Mouse (Mus musculus): ENCODE measurements around the gene Rps21.

The Rps21 gene

GRCm38 (mm10) chr2:180291566-180291965 is 34.4 kb downstream of the Rps21 start:
- DNase-seq (ENCODE audit: low spot score): no peak

DNA sequence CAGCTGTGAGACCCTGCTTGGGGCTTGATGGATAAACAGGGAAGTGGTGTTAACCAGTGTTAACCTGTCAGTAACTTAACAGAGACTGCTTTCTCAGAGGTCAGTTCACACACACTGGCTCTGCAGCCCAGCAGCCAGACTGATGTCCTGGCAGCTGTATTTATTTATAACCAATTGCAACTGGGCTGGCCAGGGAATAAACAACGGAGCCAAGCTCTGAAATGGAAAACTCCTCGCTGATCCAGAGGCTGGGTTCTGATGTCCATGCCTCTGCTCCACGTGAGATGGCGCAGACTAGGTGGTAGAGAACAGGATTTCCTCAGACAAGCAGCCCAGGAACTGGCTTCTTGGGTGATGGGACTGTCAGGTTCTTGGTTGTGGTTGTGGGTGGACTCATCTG is 34.8 kb downstream of the Rps21 start:
- DNase-seq (ENCODE audit: low spot score): no peak

DNA sequence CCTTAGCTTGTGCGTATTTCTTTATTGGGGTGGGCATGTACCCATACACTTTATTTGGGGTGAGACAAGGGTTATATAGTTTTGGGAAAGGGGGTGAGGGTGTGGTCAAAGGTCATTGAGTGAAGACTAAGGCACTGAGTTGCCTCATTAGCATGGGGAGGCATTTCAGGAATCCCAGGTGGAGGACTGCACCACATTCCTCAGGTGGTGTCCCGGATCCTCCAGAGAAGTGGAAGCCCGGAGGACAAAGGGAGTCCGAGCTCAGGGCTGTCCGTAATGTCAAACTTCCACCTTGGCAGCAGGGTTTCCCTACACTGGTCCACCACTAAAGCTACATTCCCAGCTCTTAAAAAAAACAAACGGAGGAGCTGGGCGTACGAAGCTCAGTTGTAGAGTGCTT is 35.7 kb downstream of the Rps21 start:
- no peak for DNase-seq (ENCODE audit: low spot score)

- DNase-seq (ENCODE audit: low spot score): no peak
Observed at GRCm38 (mm10) chr2:180300252-180300651, 43.1 kb downstream of the Rps21 start.

- DNase-seq (ENCODE audit: low spot score): no peak
Observed at GRCm38 (mm10) chr2:180300771-180301170, 43.6 kb downstream of the Rps21 start.

DNA sequence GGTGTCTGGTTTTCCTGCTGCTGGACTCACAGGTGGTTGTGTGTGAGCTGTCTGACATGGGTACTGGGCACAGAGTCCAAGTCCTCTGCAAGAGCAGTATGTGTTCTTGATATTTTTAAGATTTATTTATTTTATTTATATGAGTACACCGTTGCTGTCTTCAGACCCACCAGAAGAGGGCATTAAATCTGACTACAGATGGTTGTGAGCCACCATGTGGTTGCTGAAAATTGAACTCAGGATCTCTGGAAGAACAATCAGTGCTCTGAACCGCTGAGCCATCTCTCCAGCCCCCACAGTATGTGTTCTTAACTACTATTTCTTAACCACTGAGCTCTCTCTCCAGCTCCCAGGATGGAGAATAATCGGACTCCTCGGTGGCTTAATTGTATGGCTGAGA is 45.0 kb downstream of the Rps21 start:
- DNase-seq (ENCODE audit: low spot score): no peak

- no peak for DNase-seq (ENCODE audit: low spot score)
Observed at GRCm38 (mm10) chr2:180303468-180303867, 46.3 kb downstream of the Rps21 start.

DNA sequence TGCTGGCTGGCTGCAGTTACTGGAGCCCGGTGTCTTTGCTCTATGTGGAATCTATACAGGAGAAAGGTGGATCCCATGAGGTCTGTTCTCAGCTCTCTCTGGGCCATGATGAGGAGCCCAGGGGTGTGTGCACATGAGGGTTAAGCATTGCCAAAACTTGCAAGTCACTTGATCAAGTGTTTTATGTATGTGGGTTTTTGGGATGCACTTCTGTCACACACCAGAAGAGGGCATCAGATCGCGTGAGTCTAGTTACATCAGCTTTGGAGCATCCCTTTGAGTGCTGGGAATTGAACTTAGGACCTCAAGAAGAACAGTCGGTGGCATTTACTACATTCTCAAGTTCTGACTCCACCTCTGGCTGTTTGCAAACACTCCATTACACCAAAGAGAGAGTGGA is 47.4 kb downstream of the Rps21 start:
- no peak for DNase-seq (ENCODE audit: low spot score)

- no peak for DNase-seq (ENCODE audit: low spot score)
Observed at GRCm38 (mm10) chr2:180305490-180305889, 48.3 kb downstream of the Rps21 start.

DNA sequence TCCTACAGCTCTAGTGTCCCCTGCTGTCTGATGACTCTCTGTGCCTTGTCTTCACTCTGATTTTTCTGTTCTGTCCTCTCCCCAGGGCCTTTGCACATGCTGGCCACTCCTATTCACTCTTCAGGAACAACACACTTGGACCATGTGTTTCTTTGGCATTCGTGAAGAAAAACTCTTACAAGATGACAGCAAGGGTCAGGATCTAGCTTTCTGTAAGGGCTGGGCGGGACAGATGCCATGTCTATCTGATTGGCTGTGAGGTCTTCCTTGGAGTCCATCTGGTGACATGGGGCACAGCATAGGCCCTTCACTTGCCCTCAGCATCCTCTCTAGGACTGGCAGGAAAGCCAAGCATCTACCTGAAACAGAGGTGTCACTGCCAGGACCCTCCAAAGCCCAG is 48.8 kb downstream of the Rps21 start:
- no peak for DNase-seq (ENCODE audit: low spot score)

DNA sequence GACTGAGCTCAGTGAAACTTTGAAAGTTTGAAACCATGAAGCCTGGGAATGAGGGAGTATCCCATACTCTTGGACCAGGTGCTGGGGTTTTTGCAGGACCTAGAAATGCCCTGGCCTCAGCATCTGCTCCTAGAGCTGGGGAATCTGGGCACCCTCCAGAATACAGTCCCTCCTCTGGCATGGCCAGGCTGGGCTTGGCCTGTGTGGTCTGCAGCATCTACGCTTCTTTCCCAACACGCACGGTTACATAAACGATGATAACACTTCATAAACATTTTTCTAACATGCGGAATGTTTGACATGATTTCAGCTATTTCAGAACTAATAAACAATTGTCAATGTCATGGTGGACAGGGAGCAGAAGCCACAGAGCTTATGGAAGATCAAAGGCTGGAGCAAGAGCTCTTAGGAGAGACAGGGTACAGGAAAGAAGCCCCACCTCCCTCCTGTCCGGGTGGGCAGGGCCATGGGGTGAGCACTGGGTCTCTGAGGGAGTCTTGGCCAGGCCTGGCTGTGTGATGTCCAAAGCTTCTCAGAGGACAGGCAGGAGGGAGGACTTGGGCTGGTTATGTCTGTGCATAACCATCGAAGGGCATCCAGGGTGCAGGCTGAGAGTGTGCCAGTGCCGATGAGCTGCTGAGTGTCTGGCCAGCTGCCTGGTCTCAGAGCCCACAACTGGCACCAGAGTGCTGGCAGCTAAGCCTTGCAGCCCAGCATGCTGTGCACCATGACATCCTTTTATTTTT is 49.4 kb downstream of the Rps21 start:
- no peak for DNase-seq (ENCODE audit: low spot score)

DNA sequence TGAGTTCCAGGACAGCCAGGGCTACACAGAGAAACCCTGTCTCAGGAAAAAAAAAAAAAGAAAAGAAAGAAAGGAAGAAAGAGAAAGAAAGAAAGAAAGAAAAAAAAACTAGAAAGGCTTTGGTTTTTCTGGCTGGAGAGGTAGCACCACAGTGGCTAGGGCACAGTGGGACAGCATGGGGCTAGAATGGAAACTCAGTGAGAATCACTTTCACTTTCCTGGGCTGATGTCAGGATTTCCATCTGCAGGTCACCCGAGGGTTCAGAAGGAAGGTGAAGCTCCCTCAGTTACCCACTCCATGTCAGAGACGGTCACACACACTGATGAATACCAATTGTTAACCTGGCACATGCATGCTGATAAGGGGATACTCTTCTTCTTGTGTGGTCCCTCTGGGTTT is 50.5 kb downstream of the Rps21 start:
- DNase-seq (ENCODE audit: low spot score): no peak
